Mouse (Mus musculus) kidney, adult 2 months (tissue): Measurements from ENCODE around the gene Slc7a4.

ENCODE experiments used
- CTCF ChIP-seq: fragments of 200-500 bp; conservative IDR thresholded peaks from 2 replicates; pipeline ENCODE4 v1.5.1; 2011; ENCODE audit warnings: low read depth, mild to moderate bottlenecking, control low read depth, low read length, moderate library complexity, mixed read lengths; ENCODE audit not compliant: insufficient read depth, insufficient read length
- POLR2A ChIP-seq: fragments of 200-500 bp; IDR thresholded peaks from one replicate; pipeline ENCODE4 v1.6.1; 2011; ENCODE audit warnings: low read depth, low read length, control low read depth

GRCm38 (mm10) chr16:17557947-17558480, 25.0 kb downstream of the Slc7a4 start:
- TF ChIP-seq CTCF (peak; percentile 98), POLR2A (no peak)
